ENCODE assay signal across 14 mouse cellular contexts in genomic region chr15:103060021-103060340, GRCm38 (mm10). TPM values are rescaled to one million over a fixed set of nuclear protein-coding genes. Genes with fewer than 3 reads are reported as not detected.
A peak's percentile ranks its signal among the peaks of the same experiment; 100 is the strongest.
DNase-seq lines count a peak whose midpoint lies in the region; ATAC-seq and TF ChIP-seq lines count a peak whose summit lies in the region.
"Had no signal": no experiment of that assay in that cellular context is flagged by ENCODE, and none has a peak within 500 bp of the region (broad histone marks: within the 10 kb centered on the region; RNA-seq: fewer than 3 reads in every experiment).

No protein-coding gene starts in this region.

- no peak overlapping the region for H3K27ac ChIP-seq in embryonic facial prominence, embryonic 10.5 days (replicated peaks)
- H3K27ac ChIP-seq in intestine, embryonic 14.5 days (ENCODE audit: low read depth) = peak overlapping the region; percentile 96
- H3K27ac ChIP-seq in liver, postnatal 0 days (ENCODE audit: low read depth) = no peak overlapping the region
- H3K27ac ChIP-seq: forebrain, embryonic 13.5 days; liver, embryonic 15.5 days; midbrain, embryonic 15.5 days had no signal

- H3K4me2 ChIP-seq in intestine, embryonic 14.5 days (ENCODE audit: low read length) = peak overlapping the region; percentile 72
- peak overlapping the region; percentile 15 for H3K4me2 ChIP-seq in liver, postnatal 0 days (ENCODE audit: low read depth, low read length)
- H3K4me2 ChIP-seq: forebrain, embryonic 13.5 days; midbrain, embryonic 15.5 days had no signal

- no peak for TF ChIP-seq EP300 in liver, postnatal 0 days (IDR thresholded peaks at IDR 0.05; ENCODE audit: low read depth)

- H3K27me3 ChIP-seq in embryonic facial prominence, embryonic 10.5 days (replicated peaks; ENCODE audit: low read depth, poor library complexity, severe bottlenecking) = peaks cover 100% of the 10 kb centered on the region
- H3K27me3 ChIP-seq in intestine, embryonic 14.5 days (replicated peaks; ENCODE audit: control insufficient read depth, insufficient read depth, low read length) = 0 out of 2 replicates have a peak, but pooled peaks cover 3% of the 10 kb centered on the region
- H3K27me3 ChIP-seq in liver, postnatal 0 days (ENCODE audit: insufficient read depth, low read length) = peaks cover 89% of the 10 kb centered on the region

- DNase-seq in kidney, adult 18-20 months = peak; percentile 80
- no peak for DNase-seq in kidney, adult 9 months
- DNase-seq in embryonic facial prominence, embryonic 10.5 days (ENCODE audit: low spot score) = peak; percentile 52
- DNase-seq in intestine, embryonic 14.5 days (ENCODE audit: low spot score) = no peak
- no peak for DNase-seq in liver, postnatal 0 days
- no peak for DNase-seq in B cell, adult 2 months
- no peak for DNase-seq in right cerebral cortex, postnatal 36 days (ENCODE audit: low spot score in 2 of 2)
- DNase-seq: cerebellum, adult 18-20 months had no signal

- H3K4me3 ChIP-seq in embryonic facial prominence, embryonic 10.5 days = no peak overlapping the region
- H3K4me3 ChIP-seq in intestine, embryonic 14.5 days (ENCODE audit: low read depth, low read length) = peak overlapping the region; percentile 38
- no peak overlapping the region for H3K4me3 ChIP-seq in liver, postnatal 0 days (ENCODE audit: low read depth, low read length)
- H3K4me3 ChIP-seq: forebrain, embryonic 13.5 days; liver, embryonic 15.5 days; midbrain, embryonic 15.5 days had no signal

- H3K4me1 ChIP-seq in embryonic facial prominence, embryonic 10.5 days = peaks cover 3% of the 10 kb centered on the region; the same call in 1 of the 2 replicates
- H3K4me1 ChIP-seq in intestine, embryonic 14.5 days (replicated peaks; ENCODE audit: control insufficient read depth, insufficient read depth, low read length) = peaks cover 38% of the 10 kb centered on the region
- H3K4me1 ChIP-seq in liver, postnatal 0 days (ENCODE audit: insufficient read depth) = no peaks in the 10 kb centered on the region; the same call in 1 of the 2 replicates
- H3K4me1 ChIP-seq: forebrain, embryonic 13.5 days; liver, embryonic 15.5 days; midbrain, embryonic 15.5 days had no signal

- H3K36me3 ChIP-seq in embryonic facial prominence, embryonic 10.5 days (replicated peaks) = no peaks in the 10 kb centered on the region
- no peaks in the 10 kb centered on the region for H3K36me3 ChIP-seq in intestine, embryonic 14.5 days (ENCODE audit: control insufficient read depth, insufficient read depth, low read length)
- no peaks in the 10 kb centered on the region for H3K36me3 ChIP-seq in liver, postnatal 0 days (replicated peaks; ENCODE audit: insufficient read depth, low read length)
- H3K36me3 ChIP-seq: liver, embryonic 15.5 days; midbrain, embryonic 15.5 days had no signal

- no peak for ATAC-seq in intestine, embryonic 14.5 days (replicated peaks; ENCODE audit: low FRiP score, low TSS enrichment, low read depth)
- ATAC-seq in liver, postnatal 0 days = no peak
- ATAC-seq in megakaryocyte progenitor cell, adult 5-6 weeks (replicated peaks; ENCODE audit: poor library complexity) = no peak
- ATAC-seq: CD4-positive, CD25-positive, alpha-beta regulatory T cell, adult 4 months; forebrain, embryonic 13.5 days; midbrain, embryonic 15.5 days had no signal

- whole genome bisulfite sequencing in embryonic facial prominence, embryonic 10.5 days = 2% methylated on average over 11 of the region's 11 CpGs
- WGBS in intestine, embryonic 14.5 days = 14% methylated on average over 11 of the region's 11 CpGs
- WGBS in liver, postnatal 0 days (ENCODE audit: insufficient replicate concordance) = 18% methylated on average over 11 of the region's 11 CpGs

- peak overlapping the region; percentile 74 for H3K9ac ChIP-seq in intestine, embryonic 14.5 days (ENCODE audit: low read length)
- no peak overlapping the region for H3K9ac ChIP-seq in liver, postnatal 0 days (replicated peaks)
- H3K9ac ChIP-seq: forebrain, embryonic 13.5 days; liver, embryonic 15.5 days; midbrain, embryonic 15.5 days had no signal

- H3K9me3 ChIP-seq in embryonic facial prominence, embryonic 10.5 days = no peaks in the 10 kb centered on the region
- H3K9me3 ChIP-seq in intestine, embryonic 14.5 days (ENCODE audit: control insufficient read depth, low read length) = no peaks in the 10 kb centered on the region
- H3K9me3 ChIP-seq in liver, postnatal 0 days (ENCODE audit: low read length) = no peaks in the 10 kb centered on the region
- H3K9me3 ChIP-seq: forebrain, embryonic 13.5 days; liver, embryonic 15.5 days; midbrain, embryonic 15.5 days had no signal

- no peak for TF ChIP-seq CTCF in liver, postnatal 0 days (IDR thresholded peaks at IDR 0.05; ENCODE audit: low read depth)

RNA-seq across cellular contexts. Expression of gene Hoxc4, which starts 41.2 kb away (rescaled TPM):
- 0.11 and 0.16 TPM in 2 replicates for polyA plus RNA-seq in embryonic facial prominence, embryonic 10.5 days (2016; fragmentation: Nextera tagmentation; extraction: Ambion mirVana)
- polyA plus RNA-seq in intestine, embryonic 14.5 days (2014; fragmentation: Nextera tagmentation; extraction: Ambion mirVana) = 14.6 and 15.6 TPM in 2 replicates
- polyA plus RNA-seq in liver, postnatal 0 days (2015; fragmentation: Nextera tagmentation; extraction: Ambion mirVana) = 0.07 and 0.11 TPM in 2 replicates
- total RNA-seq in megakaryocyte progenitor cell, adult 5-6 weeks (2015) = not detected in 2 replicates
- total RNA-seq in megakaryocyte progenitor cell, adult 5-6 weeks (2017) = not detected in 2 replicates
- total RNA-seq: layer of hippocampus, postnatal 14 days had no signal
- polyA plus RNA-seq: CD4-positive, CD25-positive, alpha-beta regulatory T cell, adult 4 months; forebrain, embryonic 13.5 days; midbrain, embryonic 15.5 days had no signal

Comparison
In these comparisons a context has a peak if more than half of its experiments do, and no peak if none do; other contexts are left out.
1. DNase-seq: peak in kidney, adult 18-20 months (single experiment) and embryonic facial prominence, embryonic 10.5 days (single experiment); none in kidney, adult 9 months (single experiment), intestine, embryonic 14.5 days (single experiment), liver, postnatal 0 days (single experiment), B cell, adult 2 months (0 of 2) and right cerebral cortex, postnatal 36 days (0 of 2).
2. RNA of gene Hoxc4, which starts 41.2 kb away (polyA plus RNA-seq): 14.6 to 15.6 TPM in intestine, embryonic 14.5 days; 0.11 to 0.16 TPM in embryonic facial prominence, embryonic 10.5 days and 0.07 to 0.11 TPM in liver, postnatal 0 days; every median in the first group is over 10 times any median in the second.